Mouse (Mus musculus): ENCODE measurements at regions not wholly inside any gene's neighbourhood (a gene's known extent, or its start where the extent isn't known, plus 50 kb on each side); places are given as distances from the start of the nearest gene placed in this dataset.
"Not testable (repeated sequence)": the region's sequence is repeated elsewhere in the genome, so short reads cannot be mapped to it uniquely, and the experiment has no call there.

DNA sequence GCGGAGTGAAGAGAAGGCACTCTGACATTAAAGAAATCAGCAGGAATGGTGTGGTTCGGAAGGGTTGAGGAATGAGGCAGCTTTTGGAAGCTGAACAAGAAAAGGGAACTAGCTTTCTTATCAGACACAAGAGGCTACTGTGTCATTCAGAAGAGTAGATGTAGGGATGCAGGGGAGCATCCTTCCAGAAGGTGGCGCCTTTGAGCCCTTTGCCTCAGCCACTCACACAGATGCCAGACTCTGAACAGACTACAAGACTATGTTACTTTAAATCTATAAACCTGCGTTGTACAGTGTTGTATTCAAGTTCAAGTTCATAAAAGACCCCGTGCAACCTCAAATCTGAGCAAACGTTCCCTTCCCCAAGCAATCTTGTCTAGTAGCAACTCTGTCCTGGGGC lies 128.9 kb downstream of the Kap start:
- H3K27me3 ChIP-seq (replicated peaks; ENCODE audit: low read depth, poor library complexity, severe bottlenecking); H3K27ac ChIP-seq (replicated peaks); DNase-seq (ENCODE audit: low spot score); H3K4me3 ChIP-seq; H3K9me3 ChIP-seq; H3K36me3 ChIP-seq (replicated peaks); H3K4me1 ChIP-seq: not testable (repeated sequence)
- WGBS = 63% methylated on average over 6 of the region's 6 CpGs

DNA sequence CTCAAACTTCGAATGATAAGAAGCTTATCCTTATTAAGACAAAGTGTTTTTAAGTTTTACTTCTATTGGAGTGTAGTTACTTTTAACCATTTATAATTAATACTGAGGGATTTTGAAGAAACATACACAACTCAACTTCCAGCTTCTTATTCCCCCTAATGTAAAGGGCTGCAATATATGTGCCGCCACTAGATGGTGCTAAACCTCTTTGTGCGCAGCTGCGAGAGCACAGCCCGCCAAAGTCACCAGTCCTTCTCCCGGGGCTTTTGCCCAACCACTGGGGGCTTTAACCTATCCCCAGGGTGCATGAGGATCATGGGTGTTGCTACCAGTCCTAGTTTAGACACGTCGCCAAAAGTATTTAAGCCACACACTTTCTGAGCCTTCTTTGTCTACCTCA lies 146.8 kb downstream of the Kap start:
- 3% methylated on average over 8 of the region's 8 CpGs for WGBS
- not testable (repeated sequence) for H3K27ac ChIP-seq (replicated peaks); H3K9me3 ChIP-seq; H3K36me3 ChIP-seq (replicated peaks); H3K4me1 ChIP-seq; H3K4me3 ChIP-seq; H3K27me3 ChIP-seq (replicated peaks; ENCODE audit: low read depth, poor library complexity, severe bottlenecking)
- peak; percentile 41 for DNase-seq (ENCODE audit: low spot score)

DNA sequence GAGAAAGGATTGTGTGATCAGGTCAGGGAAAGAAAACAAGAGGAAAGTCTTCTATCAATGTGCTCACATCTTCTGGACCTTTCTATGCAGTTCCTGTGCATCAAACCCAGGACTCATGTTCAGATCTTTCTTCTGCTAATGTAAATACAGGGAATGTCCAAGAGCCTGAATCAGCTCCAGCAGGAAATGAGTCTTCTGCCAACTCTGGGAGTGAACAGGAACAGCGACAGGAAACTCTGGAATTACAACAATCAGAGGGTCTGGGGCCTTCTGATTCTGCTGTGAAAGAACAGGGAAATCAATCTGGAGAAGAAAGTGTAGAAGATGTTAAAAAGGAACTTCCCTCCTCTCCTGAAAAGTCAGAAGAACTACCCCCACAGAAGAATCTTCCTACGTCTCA lies 151.9 kb downstream of the Kap start:
- Histone ChIP-seq H3K9me3 (no peaks in the 10 kb centered on the region), H3K27me3 (replicated peaks; ENCODE audit: low read depth, poor library complexity, severe bottlenecking) (no peaks in the 10 kb centered on the region), H3K4me1 (no peaks in the 10 kb centered on the region), H3K36me3 (replicated peaks) (no peaks in the 10 kb centered on the region), H3K27ac (replicated peaks) (no peak overlapping the region), H3K4me3 (no peak overlapping the region)
- WGBS = 62% methylated on average over 2 of the region's 2 CpGs
- DNase-seq (ENCODE audit: low spot score) = no peak
